Mouse (Mus musculus) gastrocnemius, postnatal 36 days (tissue): ENCODE data around the gene Dtd1. TPM values are rescaled to one million over a fixed set of nuclear protein-coding genes. Genes with fewer than 3 reads are reported as not detected.

Source experiments
- DNase-seq, 2 experiments: peaks; one replicate each; pipeline ENCODE4 v3.0.0; 2022
- intact Hi-C: fragments of 180-260 bp; cut with DNase I; formaldehyde crosslinking; loops from one replicate; pipeline ENCODE4 v1.15.1; 2025
- total RNA-seq, 2 experiments: library from RNA; stranded (reverse); gene quantifications; 2 replicates each; pipeline ENCODE4 v1.2.3; 2021

The Dtd1 gene
- total RNA-seq, 2 experiments from 2014 or later: 12.6 to 13.8 TPM

DNA sequence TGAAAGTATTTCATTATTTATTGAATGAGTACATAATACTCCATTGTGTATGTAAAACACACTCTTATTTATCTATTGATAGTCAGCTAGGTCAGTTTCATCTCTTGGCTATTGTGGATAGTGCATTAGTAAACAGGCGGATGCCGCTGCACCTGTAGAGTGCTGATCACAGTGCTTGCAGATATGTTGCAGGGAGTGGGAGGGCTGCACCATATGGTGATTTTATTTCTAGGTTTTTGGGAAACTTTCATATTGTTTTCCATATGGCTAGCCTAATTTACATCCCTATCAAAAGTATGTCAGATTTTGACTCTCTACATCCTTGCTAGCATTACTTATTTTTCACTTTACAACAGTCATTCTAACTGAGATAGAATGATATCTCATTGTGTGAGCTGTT, 155.3 kb downstream of the Dtd1 start:
- no peak for DNase-seq
- intact Hi-C loops: no loop called here

GRCm38 (mm10) chr2:144760666-144761065, 161.0 kb downstream of the Dtd1 start:
- DNase-seq: no peak
- intact Hi-C loops: no loop called here

GRCm38 (mm10) chr2:144763706-144764105, 164.0 kb downstream of the Dtd1 start:
- no peak for DNase-seq
- intact Hi-C loops: no loop called here

GRCm38 (mm10) chr2:144764116-144764788, 164.6 kb downstream of the Dtd1 start:
- intact Hi-C loops: no loop called here
- no peak for DNase-seq

DNA sequence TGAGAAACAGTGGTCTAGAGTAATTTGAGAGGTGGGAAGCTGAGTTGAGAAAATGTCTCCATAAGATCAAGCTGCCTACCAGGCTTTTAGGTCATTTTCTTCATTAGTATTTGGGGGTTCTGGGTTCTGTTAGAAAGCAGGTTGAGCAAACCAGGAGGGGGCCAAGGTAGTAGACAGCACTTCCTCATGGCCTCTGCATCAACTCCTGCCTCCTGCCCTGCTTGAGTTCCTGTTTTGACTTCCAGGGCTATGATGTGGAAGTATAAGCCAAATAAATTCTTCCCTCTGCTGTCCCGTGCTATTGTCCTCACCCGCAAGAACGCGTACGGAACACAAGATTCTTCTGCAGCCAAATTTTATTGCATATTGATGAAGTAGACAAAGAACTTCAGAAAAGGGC, 165.5 kb downstream of the Dtd1 start:
- no peak for DNase-seq
- intact Hi-C loops: no loop called here

- intact Hi-C loops: no loop called here
- no peak for DNase-seq
These were observed 168.8 kb downstream of the Dtd1 start for GRCm38 (mm10) chr2:144768375-144769117.

GRCm38 (mm10) chr2:144769118-144769496, 169.4 kb downstream of the Dtd1 start:
- intact Hi-C loops: no loop called here
- no peak for DNase-seq

DNA sequence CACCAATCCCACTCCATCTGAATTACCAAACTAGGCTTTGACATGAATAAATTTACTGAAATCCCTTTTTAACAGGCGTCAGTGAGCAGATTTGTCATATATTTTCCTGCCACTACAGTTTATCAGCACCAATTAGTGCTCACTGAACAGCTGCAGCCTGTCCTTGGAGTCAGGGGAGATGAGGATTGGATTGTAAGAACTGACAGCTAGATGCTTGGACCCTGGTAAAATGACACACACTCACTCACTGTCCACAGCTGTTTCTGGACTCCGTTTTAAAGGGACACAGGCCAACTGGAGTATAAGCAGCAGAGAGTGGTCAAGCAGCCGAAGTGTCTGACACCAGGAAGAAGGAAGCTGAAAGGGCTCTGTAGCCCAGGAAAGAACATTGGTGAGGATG, 169.9 kb downstream of the Dtd1 start:
- DNase-seq: no peak
- intact Hi-C loops: no loop called here

DNA sequence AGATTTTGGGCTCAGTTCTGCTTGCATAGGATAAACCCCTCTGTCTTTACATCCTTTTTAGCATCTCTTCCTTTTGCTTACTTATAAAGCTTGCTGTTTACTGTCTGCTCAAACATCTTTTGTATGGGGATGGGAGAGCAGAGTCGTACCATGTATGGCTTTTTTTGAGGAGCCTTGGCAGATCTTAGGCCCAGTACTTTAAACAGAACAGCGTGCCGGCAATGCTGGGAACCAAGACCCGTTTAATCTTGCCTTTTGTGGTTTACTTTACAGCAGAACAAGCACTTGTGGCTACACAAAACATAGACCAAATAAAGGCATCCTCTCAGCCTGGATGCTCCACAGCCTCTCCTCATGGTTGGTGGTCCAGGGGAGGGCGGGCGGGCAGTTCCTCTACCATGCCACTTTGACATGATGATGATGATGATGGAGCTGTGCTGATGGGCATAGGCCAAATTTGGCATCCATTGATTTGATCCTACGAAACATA, 170.8 kb downstream of the Dtd1 start:
- DNase-seq: no peak
- intact Hi-C loops: no loop called here

- intact Hi-C loops: no loop called here
- no peak for DNase-seq
These were observed 172.1 kb downstream of the Dtd1 start for GRCm38 (mm10) chr2:144771841-144772240.

GRCm38 (mm10) chr2:144774636-144775160, 175.0 kb downstream of the Dtd1 start:
- peak; percentile 13 to 16 for DNase-seq
- intact Hi-C loops: no loop called here

DNA sequence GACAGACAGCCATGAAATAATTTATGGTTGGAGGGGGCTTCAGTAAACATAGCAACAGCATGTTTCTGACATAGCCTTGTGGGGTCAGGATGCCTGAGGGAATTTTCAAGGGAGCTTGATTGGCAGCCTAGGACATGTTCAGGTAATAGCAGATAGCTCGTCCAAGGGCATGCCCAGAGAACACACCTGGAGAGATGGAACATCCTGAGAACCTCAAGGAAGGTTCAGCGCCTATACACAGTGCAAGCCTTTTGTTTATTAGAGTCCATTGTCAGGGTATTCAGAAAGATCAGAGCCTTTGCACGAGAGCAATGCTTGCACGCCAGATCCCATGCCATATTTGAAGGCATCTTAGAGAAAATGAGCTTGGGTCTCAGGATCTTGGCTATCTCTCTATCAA, 175.9 kb downstream of the Dtd1 start:
- no peak for DNase-seq
- intact Hi-C loops: no loop called here

DNA sequence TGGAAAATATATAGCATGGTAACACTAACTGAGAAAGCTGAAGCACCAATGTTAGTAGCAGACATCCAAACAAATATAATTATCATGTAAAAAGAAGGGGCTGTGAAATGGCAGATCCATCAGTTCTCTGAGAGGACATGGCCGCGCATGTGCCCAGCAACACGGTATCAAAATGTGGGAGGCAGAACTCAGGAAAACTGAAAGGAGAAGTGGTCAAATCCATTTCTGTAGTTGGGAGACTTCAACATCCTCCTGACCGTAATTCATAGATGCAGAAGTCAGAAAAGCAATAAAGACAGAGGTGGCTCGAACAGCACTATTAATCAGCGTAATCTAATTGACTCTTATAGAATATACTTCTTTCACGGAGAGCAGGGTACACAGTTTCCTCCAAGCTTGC, 179.6 kb downstream of the Dtd1 start:
- no peak for DNase-seq
- intact Hi-C loops: no loop called here

DNA sequence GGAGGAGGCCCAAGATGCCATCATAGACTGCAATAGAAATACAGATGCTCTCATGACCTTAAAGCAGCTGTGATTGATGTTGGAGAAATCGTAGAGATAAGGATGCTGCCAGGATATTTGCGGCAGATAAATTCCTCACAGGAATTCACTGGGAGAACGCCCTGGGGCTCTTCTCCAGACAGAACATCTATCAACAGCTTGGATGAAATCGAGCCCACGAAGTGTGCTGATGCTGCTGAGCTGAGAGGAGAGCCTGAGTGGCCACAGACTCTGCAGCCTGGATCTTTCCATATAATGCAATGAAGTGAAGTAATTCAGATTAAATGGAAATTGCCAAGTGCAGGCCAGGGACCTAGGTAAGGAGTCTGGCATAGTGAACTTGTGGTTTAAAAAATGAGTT, 181.0 kb downstream of the Dtd1 start:
- intact Hi-C loops: no loop called here
- no peak for DNase-seq

DNA sequence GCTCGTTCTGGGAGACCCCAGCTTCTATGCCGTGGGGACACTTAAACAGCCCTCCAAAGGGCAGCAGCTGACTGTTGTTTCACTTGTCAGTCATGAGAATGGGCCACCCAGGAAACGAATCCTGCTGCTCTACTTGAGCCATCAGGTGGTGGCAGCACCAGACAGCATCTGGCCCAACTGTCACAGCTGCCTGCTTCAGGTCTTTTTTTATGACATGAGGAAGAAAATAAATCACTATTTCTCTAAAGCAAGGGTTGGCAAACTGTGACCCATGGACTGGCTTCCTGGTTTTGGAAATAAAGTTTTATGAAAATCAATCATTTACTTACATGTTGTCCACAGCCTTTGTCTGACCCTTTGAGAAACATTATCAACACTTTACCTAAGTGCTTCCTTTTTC, 182.2 kb downstream of the Dtd1 start:
- DNase-seq: no peak
- intact Hi-C loops: no loop called here

- no peak for DNase-seq
- intact Hi-C loops: no loop called here
These were observed 182.8 kb downstream of the Dtd1 start for GRCm38 (mm10) chr2:144782481-144782880.

DNA sequence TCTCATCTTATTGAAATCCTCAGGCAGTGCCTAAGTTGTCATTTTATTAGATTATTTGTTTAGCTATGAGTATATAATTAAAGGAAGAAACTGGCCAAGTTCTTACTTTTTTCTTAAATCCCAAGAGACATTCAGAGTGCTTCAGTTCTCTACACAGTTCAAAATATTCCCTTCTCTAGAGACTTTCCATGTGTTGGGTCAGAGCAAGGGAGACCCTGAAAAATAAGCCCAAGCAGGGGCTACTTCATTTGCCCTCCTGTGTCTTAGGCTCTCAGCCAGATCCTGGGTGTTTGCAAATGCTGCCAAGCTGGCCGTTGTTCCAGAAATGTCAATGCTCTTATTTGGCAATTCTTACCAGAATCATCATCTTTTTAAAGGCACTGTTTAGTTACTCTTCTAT, 183.5 kb downstream of the Dtd1 start:
- intact Hi-C loops: no loop called here
- no peak for DNase-seq

- DNase-seq: no peak
These were observed 184.1 kb downstream of the Dtd1 start for GRCm38 (mm10) chr2:144783831-144784230.

GRCm38 (mm10) chr2:144791671-144792294, 192.1 kb downstream of the Dtd1 start:
- intact Hi-C loops: no loop called here
- no peak for DNase-seq

More at GRCm38 (mm10) chr2:144783831-144784230, 184.1 kb downstream of the Dtd1 start:
- intact Hi-C loops: no loop called here

GRCm38 (mm10) chr2:144797515-144797914, 197.8 kb downstream of the Dtd1 start:
- no peak for DNase-seq
- intact Hi-C loops: no loop called here
